Mouse (Mus musculus): ENCODE measurements around the gene Srcin1. TPM values are rescaled to one million over a fixed set of nuclear protein-coding genes. Genes with fewer than 3 reads are reported as not detected.

Gene Srcin1
- polyA plus RNA-seq, 1 experiment from 2014 or later, result 0.10 TPM

DNA sequence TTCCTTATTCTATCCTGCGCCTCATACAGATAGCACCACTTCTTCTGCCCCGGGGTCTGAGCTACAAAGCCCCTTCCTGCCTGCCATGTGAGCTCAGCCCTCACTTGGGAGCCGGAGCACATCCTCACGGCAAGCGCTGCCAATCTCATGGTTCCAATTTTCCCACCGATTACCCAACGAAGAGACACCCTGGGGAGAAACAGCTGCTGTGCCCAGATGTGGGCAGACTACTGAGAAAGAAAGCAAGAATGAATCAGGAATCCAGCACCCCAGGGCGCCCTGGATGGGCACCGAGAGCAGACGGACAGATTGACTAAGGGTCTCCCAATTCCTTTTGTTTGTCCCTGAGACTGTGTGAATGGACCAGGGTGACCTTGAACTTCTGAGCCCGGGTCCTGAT, 8.5 kb downstream of the Srcin1 start:
- H3K9me3 ChIP-seq (replicated peaks), result no peaks in the 10 kb centered on the region
- peaks cover 15% of the 10 kb centered on the region for H3K4me1 ChIP-seq
- ATAC-seq, result no peak
- whole genome bisulfite sequencing (ENCODE audit: insufficient replicate concordance), result 11% methylated on average over 11 of the region's 11 CpGs
- H3K4me3 ChIP-seq, result no peak overlapping the region
- no peaks in the 10 kb centered on the region for H3K36me3 ChIP-seq
- no peak overlapping the region for H3K27ac ChIP-seq
- H3K4me2 ChIP-seq, result no peak overlapping the region
- H3K9ac ChIP-seq, result no peak overlapping the region
- H3K27me3 ChIP-seq (replicated peaks), result peaks cover 100% of the 10 kb centered on the region

DNA sequence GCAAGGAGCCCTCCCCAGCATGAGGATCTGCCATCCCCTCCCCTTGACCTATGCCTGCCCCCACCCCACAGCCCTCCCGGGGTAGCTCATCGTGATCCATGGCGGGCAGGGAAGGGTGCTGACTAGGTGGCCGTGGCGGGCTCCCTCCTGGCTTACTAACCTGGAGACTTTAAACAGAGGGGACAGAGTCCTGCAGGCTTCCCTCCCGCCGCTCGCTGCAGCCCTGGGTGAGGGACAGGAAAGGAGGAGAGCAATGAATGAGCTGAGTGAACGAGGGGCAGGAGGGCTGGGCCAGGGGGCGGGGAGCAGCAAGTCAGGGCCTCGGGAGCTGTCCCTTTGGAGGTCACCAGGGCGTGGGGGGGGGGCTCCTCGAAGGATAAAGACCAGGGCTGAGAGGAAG, 9.4 kb downstream of the Srcin1 start:
- no peak overlapping the region for H3K4me3 ChIP-seq
- no peaks in the 10 kb centered on the region for H3K9me3 ChIP-seq (replicated peaks)
- WGBS (ENCODE audit: insufficient replicate concordance), result 2% methylated on average over 13 of the region's 13 CpGs
- H3K36me3 ChIP-seq, result no peaks in the 10 kb centered on the region
- H3K4me1 ChIP-seq, result peaks cover 15% of the 10 kb centered on the region
- H3K27ac ChIP-seq, result no peak overlapping the region
- ATAC-seq, result no peak; the same call in 1 of the 2 replicates
- peak overlapping the region; percentile 1; the same call in 1 of the 2 replicates for H3K4me2 ChIP-seq
- H3K9ac ChIP-seq, result no peak overlapping the region
- peaks cover 100% of the 10 kb centered on the region for H3K27me3 ChIP-seq (replicated peaks)

DNA sequence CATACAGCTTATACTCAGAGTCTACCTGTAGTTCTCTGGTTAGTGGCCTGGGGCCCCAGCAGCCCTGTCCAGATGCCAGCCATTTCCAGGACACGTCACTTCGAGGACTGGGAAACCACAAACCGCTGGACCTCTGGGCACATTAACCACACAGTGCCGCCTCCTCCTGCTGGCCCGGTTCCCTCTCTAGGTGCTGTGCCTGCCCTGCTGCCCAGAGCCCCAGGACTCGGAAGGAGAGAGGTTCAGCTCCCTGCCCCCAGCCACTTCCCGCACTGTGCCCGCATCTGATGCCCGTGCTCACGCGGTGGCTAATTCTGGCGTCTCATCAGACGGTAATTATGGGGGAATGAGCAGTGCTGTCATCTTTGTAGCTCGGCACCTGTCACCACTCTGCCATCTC, 12.3 kb downstream of the Srcin1 start:
- no peak for ATAC-seq

DNA sequence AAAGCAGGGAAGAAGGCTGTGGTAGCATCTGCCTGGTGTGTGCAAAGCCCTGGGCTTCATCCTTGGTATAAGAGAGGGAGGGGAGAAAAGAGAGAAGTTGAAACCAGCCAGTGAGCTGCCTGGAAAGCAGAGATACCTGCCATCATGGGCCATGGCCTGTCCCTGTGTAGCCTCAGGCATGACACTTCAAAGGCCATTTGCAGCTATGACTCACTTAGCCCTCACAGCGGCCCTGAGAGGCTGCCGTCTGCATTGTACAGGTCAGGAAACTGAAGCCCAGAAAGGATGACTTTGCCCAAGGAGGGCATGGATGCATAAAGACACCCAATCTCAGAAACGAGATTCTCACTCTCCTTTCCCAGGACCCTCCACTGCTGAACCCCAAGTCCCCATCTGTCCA, 13.4 kb downstream of the Srcin1 start:
- Histone ChIP-seq H3K9me3 (replicated peaks) (no peaks in the 10 kb centered on the region), H3K4me2 (no peak overlapping the region), H3K27ac (no peak overlapping the region), H3K27me3 (replicated peaks) (peaks cover 100% of the 10 kb centered on the region), H3K4me1 (peaks cover 11% of the 10 kb centered on the region; the same call in 1 of the 2 replicates), H3K36me3 (no peaks in the 10 kb centered on the region), H3K4me3 (no peak overlapping the region), H3K9ac (no peak overlapping the region)
- ATAC-seq, result no peak
- WGBS (ENCODE audit: insufficient replicate concordance), result 35% methylated on average over 3 of the region's 3 CpGs

More for the DNA sequence above, 12.3 kb downstream of the Srcin1 start:
- H3K4me2 ChIP-seq, result no peak overlapping the region
- WGBS (ENCODE audit: insufficient replicate concordance), result 24% methylated on average over 14 of the region's 14 CpGs
- H3K4me1 ChIP-seq, result peaks cover 15% of the 10 kb centered on the region
- no peaks in the 10 kb centered on the region for H3K36me3 ChIP-seq
- H3K9ac ChIP-seq, result no peak overlapping the region
- no peak overlapping the region for H3K4me3 ChIP-seq
- H3K27me3 ChIP-seq (replicated peaks), result peaks cover 100% of the 10 kb centered on the region
- no peak overlapping the region for H3K27ac ChIP-seq
- no peaks in the 10 kb centered on the region for H3K9me3 ChIP-seq (replicated peaks)

DNA sequence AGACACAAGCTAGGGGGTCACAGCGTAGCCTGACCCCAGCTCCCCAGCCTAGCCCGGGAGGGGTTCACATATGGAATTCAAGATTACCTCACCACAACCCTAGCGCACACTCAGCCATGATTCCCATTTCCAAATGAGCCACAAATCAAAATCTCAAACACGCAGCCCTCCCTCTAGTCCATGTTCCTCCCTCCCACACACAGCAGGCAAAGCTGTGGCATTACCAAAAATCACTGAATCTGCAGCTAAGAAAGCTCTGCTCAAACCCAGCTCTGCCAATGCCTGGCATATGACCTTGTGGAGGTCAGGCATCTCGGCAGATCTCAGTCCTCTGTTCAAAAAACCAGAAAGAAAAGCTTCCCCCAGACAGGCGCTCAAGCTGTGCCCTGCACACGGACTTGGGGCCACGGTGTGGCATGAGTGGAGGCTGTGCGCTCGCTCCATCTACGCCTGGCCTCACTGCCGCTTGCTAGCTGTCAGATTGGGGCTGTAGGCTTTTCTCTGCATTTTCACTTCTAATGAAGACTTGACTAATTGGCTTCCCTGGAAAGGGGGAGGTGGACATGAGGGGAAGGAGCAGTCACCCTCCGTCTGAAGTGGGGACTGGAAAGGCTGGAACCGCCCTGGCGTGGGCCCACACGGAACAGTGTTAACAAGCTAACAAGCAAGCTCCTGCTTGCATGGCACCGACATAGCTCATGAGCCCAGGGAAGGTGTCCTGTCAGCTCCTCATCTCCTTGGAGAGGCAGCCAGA, 15.6 kb downstream of the Srcin1 start:
- Histone ChIP-seq H3K36me3 (no peaks in the 10 kb centered on the region), H3K4me3 (no peak overlapping the region), H3K4me1 (peaks cover 6% of the 10 kb centered on the region; the same call in 1 of the 2 replicates), H3K9ac (no peak overlapping the region), H3K4me2 (no peak overlapping the region), H3K27me3 (replicated peaks) (peaks cover 90% of the 10 kb centered on the region), H3K9me3 (replicated peaks) (no peaks in the 10 kb centered on the region), H3K27ac (no peak overlapping the region)
- WGBS (ENCODE audit: insufficient replicate concordance), result 39% methylated on average over 17 of the region's 17 CpGs
- ATAC-seq, result no peak

DNA sequence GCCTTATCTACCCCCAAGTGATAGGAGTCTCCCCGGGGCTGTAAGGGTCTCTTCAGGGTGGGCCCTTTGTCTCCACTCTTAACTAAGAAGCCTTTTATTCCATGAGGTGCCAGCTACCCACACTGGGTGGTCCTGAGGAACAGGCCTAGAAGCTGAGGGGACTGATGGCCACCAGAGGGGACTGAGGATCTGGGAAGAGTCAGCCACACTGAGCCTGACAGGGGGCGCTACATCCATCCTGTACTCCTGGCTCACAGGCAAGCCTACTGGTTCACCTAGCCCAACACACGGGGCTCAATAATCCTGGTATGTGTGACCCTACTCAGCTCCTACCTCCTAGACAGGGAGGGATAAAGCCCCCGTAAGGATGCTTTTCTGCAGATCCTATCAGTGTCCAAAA, 16.4 kb downstream of the Srcin1 start:
- H3K27me3 ChIP-seq (replicated peaks), result peaks cover 88% of the 10 kb centered on the region
- H3K9ac ChIP-seq, result no peak overlapping the region
- peaks cover 6% of the 10 kb centered on the region; the same call in 1 of the 2 replicates for H3K4me1 ChIP-seq
- H3K4me2 ChIP-seq, result no peak overlapping the region
- WGBS (ENCODE audit: insufficient replicate concordance), result 25% methylated on average over 4 of the region's 4 CpGs
- no peak overlapping the region for H3K4me3 ChIP-seq
- no peaks in the 10 kb centered on the region for H3K9me3 ChIP-seq (replicated peaks)
- no peaks in the 10 kb centered on the region for H3K36me3 ChIP-seq
- no peak for ATAC-seq
- H3K27ac ChIP-seq, result no peak overlapping the region

DNA sequence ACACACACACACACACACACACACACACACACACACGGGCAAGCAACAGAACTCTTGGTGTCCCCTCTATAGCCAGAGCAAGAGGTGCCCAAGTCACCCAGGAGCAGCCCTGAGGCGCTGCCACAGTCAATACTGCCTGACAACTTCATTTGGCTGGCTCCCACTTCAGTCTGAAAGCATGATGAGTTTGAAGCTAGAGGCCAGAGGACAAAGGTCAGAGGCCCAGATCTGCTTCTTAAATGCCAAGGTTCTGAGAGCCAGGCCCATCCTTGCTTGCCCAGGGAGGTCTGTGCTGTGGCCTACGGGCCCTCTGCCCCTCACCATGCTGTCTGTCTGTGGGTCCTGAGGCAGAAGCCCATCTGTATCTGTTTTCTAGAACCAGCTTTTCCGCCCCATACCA, 18.1 kb downstream of the Srcin1 start:
- Histone ChIP-seq H3K4me1 (no peaks in the 10 kb centered on the region), H3K4me2 (no peak overlapping the region), H3K27ac (no peak overlapping the region), H3K36me3 (no peaks in the 10 kb centered on the region), H3K27me3 (replicated peaks) (peaks cover 88% of the 10 kb centered on the region), H3K4me3 (no peak overlapping the region), H3K9ac (no peak overlapping the region), H3K9me3 (replicated peaks) (no peaks in the 10 kb centered on the region)
- no peak for ATAC-seq
- WGBS (ENCODE audit: insufficient replicate concordance), result 53% methylated on average over 4 of the region's 4 CpGs

DNA sequence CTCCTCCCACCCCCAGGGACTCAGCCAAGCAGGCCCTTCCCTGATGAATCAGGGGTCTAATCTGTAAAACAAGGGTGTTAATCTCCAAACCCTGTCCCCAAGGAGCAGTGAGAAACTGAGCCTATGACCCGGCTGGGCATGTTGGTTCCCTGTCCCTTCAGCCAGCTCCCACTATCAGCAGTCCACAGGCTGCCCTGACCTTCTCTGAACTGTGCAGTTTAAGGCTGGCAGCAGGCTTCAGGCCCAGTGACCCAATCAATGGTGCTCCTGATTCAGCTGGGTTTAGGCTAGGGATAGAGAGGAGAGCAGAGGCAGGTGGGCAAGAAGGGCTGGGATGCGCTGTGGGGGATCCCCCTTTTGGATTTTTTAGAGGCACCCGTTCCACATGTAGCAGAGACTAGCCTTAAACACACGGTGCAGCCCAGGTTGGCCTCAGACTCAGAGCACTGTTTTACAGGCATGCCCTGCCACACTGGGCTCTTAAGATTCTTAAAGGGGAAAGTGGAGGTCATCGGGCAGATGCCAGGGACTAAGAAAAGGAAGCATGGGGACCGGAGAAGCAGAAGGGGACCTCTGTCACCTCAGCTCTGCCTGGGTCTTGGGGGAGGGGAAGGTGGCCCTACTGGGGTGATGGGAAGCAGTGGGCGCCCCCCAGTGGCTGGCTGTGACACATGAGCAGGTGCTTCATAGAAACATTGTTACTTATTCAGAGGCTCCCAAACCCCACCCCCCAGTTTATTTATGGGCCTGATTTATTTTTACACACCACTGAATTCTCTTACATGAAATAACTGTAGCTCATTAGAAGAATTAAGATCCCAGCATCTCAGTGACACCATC, 19.2 kb downstream of the Srcin1 start:
- no peak overlapping the region for H3K9ac ChIP-seq
- no peaks in the 10 kb centered on the region for H3K9me3 ChIP-seq (replicated peaks)
- WGBS (ENCODE audit: insufficient replicate concordance), result 16% methylated on average over 7 of the region's 7 CpGs
- H3K4me2 ChIP-seq, result no peak overlapping the region
- no peaks in the 10 kb centered on the region for H3K36me3 ChIP-seq
- no peak overlapping the region for H3K4me3 ChIP-seq
- peaks cover 88% of the 10 kb centered on the region for H3K27me3 ChIP-seq (replicated peaks)
- no peak overlapping the region for H3K27ac ChIP-seq
- 0 out of 2 replicates have a peak, but pooled peaks cover under 1% of the 10 kb centered on the region for H3K4me1 ChIP-seq
- no peak for ATAC-seq

DNA sequence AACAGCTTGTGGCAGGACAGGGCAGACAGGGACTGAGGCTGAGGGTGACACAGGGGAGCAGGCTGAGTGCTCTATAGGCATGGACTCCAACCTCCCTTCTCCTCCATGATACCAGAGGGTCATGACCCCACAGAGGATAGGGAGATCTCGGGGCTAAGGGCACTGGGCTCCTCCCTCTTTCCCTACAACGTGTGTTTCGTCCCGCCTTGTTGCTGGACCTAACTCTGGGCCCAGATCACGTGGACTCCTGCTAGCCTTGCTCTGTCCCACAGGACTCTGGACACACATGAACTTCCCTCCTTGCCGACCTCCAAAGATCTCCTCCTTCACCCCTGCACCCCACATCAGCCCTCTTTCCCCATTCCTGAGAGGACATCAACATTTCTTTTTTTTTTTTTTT, 20.8 kb downstream of the Srcin1 start:
- Histone ChIP-seq H3K4me2 (no peak overlapping the region), H3K4me3 (no peak overlapping the region), H3K9me3 (replicated peaks) (no peaks in the 10 kb centered on the region), H3K27me3 (replicated peaks) (peaks cover 88% of the 10 kb centered on the region), H3K4me1 (0 out of 2 replicates have a peak, but pooled peaks cover 3% of the 10 kb centered on the region), H3K36me3 (no peaks in the 10 kb centered on the region), H3K9ac (no peak overlapping the region), H3K27ac (no peak overlapping the region)
- WGBS (ENCODE audit: insufficient replicate concordance), result 28% methylated on average over 6 of the region's 6 CpGs
- no peak for ATAC-seq

DNA sequence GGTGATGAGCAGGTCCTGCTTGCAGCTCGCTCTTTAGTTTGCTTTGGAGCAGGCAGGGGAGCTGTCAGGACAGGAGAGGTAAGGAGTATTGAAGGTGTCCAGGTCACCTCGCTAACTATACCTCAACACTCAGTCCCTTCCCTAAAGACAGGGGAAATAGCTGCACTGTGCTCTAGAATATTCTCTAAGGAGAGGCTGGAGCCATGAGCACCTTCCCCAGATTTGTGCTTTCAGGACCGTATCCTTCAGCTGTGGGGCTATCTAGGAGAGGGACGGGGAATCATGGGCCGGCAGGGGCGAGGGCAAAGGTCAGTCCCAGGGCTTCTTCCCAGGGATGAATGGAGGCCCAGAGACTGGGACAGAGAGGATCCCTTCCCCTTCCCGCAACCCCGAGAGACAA, 23.8 kb downstream of the Srcin1 start:
- 10% methylated on average over 8 of the region's 8 CpGs for WGBS (ENCODE audit: insufficient replicate concordance)
- Histone ChIP-seq H3K9ac (no peak overlapping the region), H3K27me3 (replicated peaks) (peaks cover 91% of the 10 kb centered on the region), H3K36me3 (no peaks in the 10 kb centered on the region), H3K4me1 (0 out of 2 replicates have a peak, but pooled peaks cover 3% of the 10 kb centered on the region), H3K9me3 (replicated peaks) (no peaks in the 10 kb centered on the region), H3K4me2 (no peak overlapping the region), H3K27ac (no peak overlapping the region), H3K4me3 (no peak overlapping the region)
- no peak for ATAC-seq

DNA sequence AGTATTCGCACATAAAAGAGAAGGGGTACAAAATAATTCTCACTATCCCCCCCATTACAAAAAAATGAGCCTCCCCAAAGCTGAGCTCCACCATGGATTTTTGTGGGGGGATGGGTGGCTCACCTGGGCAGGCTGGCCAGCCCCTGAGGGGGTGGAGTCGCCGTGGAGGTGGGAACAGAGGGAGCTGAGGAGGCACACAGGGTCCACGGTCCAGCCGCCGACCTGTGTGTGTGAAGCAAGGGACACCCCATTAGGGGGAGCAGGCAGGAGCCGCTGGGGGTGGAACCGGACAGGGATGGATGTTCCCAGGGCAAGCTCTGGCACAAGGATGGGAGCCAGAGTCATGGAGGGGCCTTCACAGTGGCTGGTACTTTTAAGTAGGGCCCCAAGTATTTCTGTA, 27.2 kb downstream of the Srcin1 start:
- H3K4me2 ChIP-seq, result no peak overlapping the region
- ATAC-seq, result no peak
- H3K27ac ChIP-seq, result no peak overlapping the region
- H3K4me1 ChIP-seq, result peaks cover 10% of the 10 kb centered on the region; the same call in 1 of the 2 replicates
- H3K36me3 ChIP-seq, result no peaks in the 10 kb centered on the region
- 36% methylated on average over 8 of the region's 8 CpGs for WGBS (ENCODE audit: insufficient replicate concordance)
- peaks cover 100% of the 10 kb centered on the region for H3K27me3 ChIP-seq (replicated peaks)
- no peaks in the 10 kb centered on the region for H3K9me3 ChIP-seq (replicated peaks)
- H3K9ac ChIP-seq, result no peak overlapping the region
- H3K4me3 ChIP-seq, result no peak overlapping the region

Measured in liver, embryonic 12.5 days (tissue).